Mouse (Mus musculus): ENCODE results near the gene Acss1.

The Acss1 gene

DNA sequence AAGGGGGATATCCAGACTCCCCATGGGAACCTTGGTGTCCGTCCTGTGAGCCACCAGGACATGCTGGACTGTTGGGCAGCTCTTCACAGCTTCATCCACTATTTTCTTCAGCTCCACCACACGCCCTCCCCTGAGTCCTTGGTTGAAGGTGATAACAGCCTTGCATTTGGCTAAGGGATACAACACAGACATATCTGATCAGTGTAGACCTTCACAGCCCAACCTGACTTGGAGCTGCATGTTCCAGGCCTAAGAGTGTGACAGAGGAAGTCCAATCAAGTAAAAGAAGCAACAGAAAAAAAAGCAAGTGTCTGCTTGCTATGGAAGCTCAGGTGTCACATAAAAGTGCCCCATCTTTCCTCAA lies 29.9 kb downstream of the Acss1 start:
- DNase-seq (ENCODE audit: low spot score), result no peak

- DNase-seq (ENCODE audit: low spot score), result no peak
Observed at GRCm38 (mm10) chr2:150637702-150638369, 30.5 kb downstream of the Acss1 start.

- no peak for DNase-seq (ENCODE audit: low spot score)
Observed at GRCm38 (mm10) chr2:150635877-150636446, 32.3 kb downstream of the Acss1 start.

- DNase-seq (ENCODE audit: low spot score), result no peak
Observed at GRCm38 (mm10) chr2:150629255-150629654, 39.0 kb downstream of the Acss1 start.

GRCm38 (mm10) chr2:150627140-150627539 lies 41.2 kb downstream of the Acss1 start:
- DNase-seq (ENCODE audit: low spot score), result no peak

DNA sequence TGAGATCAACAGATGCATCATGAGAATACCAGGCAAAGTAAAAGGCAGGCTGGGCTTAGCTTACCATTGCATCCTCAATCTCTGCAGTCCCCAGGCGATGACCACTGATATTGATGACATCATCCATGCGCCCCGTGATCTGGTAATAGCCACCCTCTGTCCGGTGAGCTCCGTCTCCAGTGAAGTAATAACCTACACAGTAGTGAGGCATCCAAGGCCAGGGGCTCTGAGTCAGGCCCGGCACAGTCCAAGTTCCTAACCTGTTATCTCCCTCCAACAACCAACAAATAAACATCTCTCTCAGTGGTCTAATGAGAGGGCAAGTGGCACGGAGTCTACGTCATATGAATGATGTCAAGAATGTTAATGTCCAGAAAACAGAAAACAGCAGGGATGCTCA lies 43.4 kb downstream of the Acss1 start:
- no peak for DNase-seq (ENCODE audit: low spot score)

- DNase-seq (ENCODE audit: low spot score), result no peak
Observed at GRCm38 (mm10) chr2:150623957-150624356, 44.3 kb downstream of the Acss1 start.

DNA sequence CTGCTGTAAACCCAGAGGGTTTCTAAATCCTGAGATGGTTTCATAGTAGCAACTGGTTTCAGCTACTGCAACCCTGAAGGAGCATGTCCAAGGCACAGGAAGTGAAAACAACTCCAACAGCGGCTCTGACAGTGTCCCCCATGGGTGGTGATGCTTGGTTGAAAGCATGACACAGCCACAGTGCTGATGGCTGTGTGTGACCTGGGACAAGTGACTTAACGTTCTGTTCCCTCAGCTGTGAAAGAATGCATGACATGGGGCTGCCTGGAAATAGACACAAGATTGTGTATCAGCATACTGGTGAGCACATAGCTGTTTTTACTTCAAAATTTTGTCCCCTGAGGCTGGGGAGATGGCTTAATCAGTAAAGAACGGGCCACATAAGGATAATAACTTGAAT lies 46.6 kb downstream of the Acss1 start:
- DNase-seq (ENCODE audit: low spot score), result no peak

DNA sequence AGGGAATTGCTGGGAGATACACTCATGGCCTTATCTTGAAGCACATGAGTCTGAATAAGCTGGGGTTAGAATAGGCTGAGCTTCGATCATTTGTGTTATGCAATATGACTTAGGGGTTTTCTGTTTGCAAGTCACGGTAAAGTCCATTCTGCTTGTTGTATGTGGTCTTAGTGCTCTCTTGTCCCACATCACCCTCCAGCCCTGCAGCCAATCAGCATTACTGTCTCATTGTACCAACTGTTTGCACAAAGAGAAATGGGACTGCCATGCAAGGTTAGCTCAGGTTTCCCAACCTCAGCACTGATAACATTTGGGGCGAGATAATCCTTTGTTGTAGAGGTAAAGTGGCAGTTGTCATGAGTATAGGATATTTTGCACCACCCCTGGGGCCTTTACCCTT lies 58.2 kb downstream of the Acss1 start:
- DNase-seq (ENCODE audit: low spot score), result no peak

GRCm38 (mm10) chr2:150608872-150609560 lies 59.3 kb downstream of the Acss1 start:
- peak; percentile 81 for DNase-seq (ENCODE audit: low spot score)

GRCm38 (mm10) chr2:150608087-150608799 lies 60.1 kb downstream of the Acss1 start, which contains the start of gene Apmap:
Gene Apmap, minus strand, starts transcription at chr2:150608567.
- peak; percentile 96 for DNase-seq (ENCODE audit: low spot score)

- no peak for DNase-seq (ENCODE audit: low spot score)
Observed at GRCm38 (mm10) chr2:150607086-150607485, 61.2 kb downstream of the Acss1 start.

GRCm38 (mm10) chr2:150604802-150605201 lies 63.5 kb downstream of the Acss1 start:
- no peak for DNase-seq (ENCODE audit: low spot score)

DNA sequence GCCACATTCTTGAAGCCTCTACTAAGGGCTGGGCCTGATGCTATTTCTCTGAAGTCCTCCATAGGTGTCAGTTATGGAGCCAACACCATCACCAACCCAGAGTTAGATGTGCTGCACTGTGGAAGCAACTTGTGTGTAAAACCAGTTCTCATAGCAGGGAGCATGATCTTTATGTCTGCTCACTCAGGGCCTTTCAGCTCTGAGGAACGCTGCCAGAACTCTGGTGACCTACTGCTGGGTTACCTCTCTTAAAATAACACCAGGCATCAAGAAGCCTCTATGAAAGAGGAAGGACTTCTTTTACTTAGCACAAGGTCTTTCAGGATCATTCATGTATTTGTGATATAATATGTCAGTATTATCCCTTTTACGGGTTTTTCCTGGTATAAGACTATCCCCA lies 66.1 kb downstream of the Acss1 start:
- DNase-seq (ENCODE audit: low spot score), result no peak

DNA sequence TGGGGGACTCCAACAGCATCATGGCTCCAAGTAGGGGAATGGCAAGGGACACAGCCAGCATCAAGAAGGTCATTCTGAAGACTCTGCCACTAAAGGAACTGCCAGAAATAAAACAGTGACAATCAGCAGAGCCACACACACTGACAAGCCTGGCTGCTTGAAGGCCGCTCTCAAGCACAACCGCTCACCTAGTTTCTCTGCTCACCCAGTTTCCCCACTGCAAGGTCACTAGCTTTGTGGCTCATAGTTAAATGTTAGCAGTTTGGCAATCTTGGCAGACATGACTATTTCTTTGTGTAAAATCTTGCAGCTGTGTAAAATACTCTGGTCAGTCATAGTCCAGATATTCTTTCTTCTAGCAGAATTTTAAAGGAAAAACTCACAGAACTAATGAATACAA lies 68.0 kb downstream of the Acss1 start:
- no peak for DNase-seq (ENCODE audit: low spot score)

- DNase-seq (ENCODE audit: low spot score), result no peak
Observed at GRCm38 (mm10) chr2:150595411-150596190, 72.7 kb downstream of the Acss1 start.

GRCm38 (mm10) chr2:150589076-150589475 lies 79.2 kb downstream of the Acss1 start:
- DNase-seq (ENCODE audit: low spot score), result no peak

- DNase-seq (ENCODE audit: low spot score), result no peak
Observed at GRCm38 (mm10) chr2:150579628-150580027, 88.7 kb downstream of the Acss1 start.

DNA sequence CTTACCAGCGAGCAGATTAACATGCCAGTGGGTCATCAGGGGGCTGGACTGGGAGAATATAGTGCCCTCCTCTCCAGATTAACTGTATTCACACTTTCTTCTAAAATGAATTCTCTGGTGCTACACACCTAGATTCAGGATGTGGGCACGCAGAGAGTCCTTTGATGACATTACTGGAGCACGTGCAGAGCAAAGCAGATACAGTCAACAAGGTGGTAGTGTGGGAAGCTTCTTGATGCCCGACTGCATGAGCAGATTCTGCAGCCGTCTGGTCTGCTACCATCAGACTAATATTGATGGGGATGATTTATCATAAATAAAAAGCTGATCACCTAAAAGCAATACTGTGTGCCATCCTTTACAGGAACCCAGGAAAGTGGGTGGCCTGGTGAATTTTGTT lies 89.7 kb downstream of the Acss1 start:
- no peak for DNase-seq (ENCODE audit: low spot score)

- DNase-seq (ENCODE audit: low spot score), result no peak
Observed at GRCm38 (mm10) chr2:150576256-150576655, 92.0 kb downstream of the Acss1 start.

DNA sequence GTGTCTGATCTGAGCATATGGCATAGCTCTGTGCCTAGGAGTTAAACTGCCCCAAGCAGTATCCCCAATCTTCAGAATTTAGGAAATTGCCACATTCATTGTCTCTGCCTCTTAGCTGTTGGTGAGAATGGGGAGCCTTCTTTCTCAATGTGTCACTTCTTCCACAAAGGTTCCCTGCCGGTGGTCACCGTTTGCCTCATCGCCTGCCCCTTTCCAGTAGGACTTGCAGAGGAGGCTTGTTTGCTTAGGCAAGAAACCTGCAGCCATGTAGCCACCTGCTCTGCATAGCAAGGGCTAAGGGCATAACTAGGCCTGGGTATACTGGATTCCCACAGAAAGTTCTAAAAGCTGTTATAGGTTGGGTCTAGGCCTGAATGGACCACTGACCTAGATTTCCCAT lies 95.8 kb downstream of the Acss1 start:
- DNase-seq (ENCODE audit: low spot score), result no peak

DNA sequence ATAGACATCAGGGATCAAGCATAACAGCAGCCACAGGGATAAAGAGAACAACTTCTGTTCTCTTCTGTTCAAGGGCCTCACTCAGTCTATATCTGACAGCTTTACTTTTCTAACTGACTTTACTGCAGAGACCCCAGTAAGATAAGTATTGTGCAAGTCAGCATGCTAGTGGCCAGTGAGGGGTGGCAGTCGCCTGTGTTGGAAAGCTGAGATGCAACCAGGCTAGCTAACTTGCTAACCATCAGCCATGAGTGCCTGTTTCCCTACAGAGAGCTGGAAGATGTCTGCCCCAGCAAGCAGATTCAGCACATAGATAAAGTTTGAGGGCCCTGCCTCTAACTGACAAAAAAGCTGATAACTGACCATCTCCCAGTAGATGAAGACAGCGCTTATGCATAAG lies 97.5 kb downstream of the Acss1 start:
- DNase-seq (ENCODE audit: low spot score), result no peak
